Mouse (Mus musculus): ENCODE data around the gene Pitpnc1. TPM values are rescaled to one million over a fixed set of nuclear protein-coding genes. Genes with fewer than 3 reads are reported as not detected.

Gene Pitpnc1
- total RNA-seq, 2 experiments from 2014 or later = 78.8 to 79.4 TPM

GRCm38 (mm10) chr11:107190376-107190775 is 280.1 kb downstream of the Pitpnc1 start:
- peak; percentile 66 for DNase-seq

DNA sequence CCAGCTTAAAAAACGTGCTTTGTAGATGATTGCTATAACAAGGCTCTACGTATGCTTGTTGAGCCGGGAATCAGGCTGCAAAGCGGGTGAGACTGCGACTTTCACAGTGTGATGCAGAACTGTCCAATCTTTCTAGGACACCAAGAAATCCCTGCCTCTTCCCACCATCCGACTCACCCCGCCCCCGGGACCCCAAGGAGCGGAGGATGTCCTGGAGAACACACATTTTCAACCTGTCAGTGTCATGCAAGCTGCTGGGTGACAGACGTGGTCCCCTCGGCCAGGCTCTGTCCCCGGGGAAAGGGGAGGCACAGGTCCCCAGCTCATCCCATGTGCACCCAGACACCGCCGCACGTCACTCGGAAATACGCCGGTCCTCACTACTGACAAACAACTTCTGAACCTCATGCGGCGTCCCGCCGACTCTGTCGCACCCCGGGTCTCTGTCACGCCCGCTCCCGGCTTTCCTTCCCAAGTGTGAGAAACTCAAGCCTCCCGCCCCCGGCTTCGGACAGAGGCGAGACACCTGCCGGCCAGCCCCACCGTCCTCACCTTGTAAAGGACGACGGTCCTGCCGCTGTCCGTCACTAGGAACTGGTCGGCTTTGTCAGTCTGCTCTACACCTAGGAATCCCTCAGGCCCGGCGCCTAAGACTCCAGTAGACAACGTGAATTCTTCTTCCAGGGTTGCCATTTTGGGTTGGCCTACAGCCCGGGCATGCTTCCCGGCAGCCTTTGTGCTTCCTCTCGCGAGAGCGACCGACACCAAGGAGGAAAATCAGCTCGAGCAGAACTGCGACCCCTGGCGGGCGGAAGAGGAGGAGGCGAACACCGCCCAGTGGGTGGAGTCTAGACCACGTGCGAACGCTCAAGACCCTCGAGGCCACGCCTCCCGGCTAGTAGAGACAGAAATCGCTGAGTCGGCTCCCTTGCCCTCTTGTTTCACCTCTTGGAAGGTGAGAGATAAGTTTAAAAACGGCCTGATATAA is 281.6 kb downstream of the Pitpnc1 start, which contains the start of gene Nol11:
Gene Nol11, minus strand, starts transcription at position 817 of the 988 bp plus-strand sequence.
- peak; percentile 99 for DNase-seq
- intact Hi-C loops (cut with DNase I) = no loop called here

More at GRCm38 (mm10) chr11:107190376-107190775, 280.1 kb downstream of the Pitpnc1 start:
- intact Hi-C loops (cut with DNase I) = no loop called here

GRCm38 (mm10) chr11:107183777-107184176 is 286.7 kb downstream of the Pitpnc1 start:
- no peak for DNase-seq

GRCm38 (mm10) chr11:107161215-107161614 is 309.3 kb downstream of the Pitpnc1 start:
- no peak for DNase-seq
- intact Hi-C loops (cut with DNase I) = no loop called here

More at GRCm38 (mm10) chr11:107183777-107184176, 286.7 kb downstream of the Pitpnc1 start:
- intact Hi-C loops (cut with DNase I) = no loop called here

GRCm38 (mm10) chr11:107159034-107159433 is 311.5 kb downstream of the Pitpnc1 start:
- intact Hi-C loops (cut with DNase I) = no loop called here
- no peak for DNase-seq

Other genes starting within 250 kb of the Pitpnc1 start
- 10 to 100 TPM; 76.0 to 78.0 TPM for gene Psmd12, start 8.8 kb upstream of the Pitpnc1 start, total RNA-seq (2021)
- gene Helz, start 77.2 kb upstream of the Pitpnc1 start, total RNA-seq (2021) = 10 to 100 TPM; 34.9 to 38.6 TPM
- gene Cacng1, start 245.8 kb upstream of the Pitpnc1 start, total RNA-seq (2021) = 1 to 10 TPM in 1 of 2 experiments, under 1 TPM in 1; 0.82 to 1.5 TPM